Mouse (Mus musculus) CH12.LX (cell line): ENCODE measurements at regions not wholly inside any gene's neighbourhood (a gene's known extent, or its start where the extent isn't known, plus 50 kb on each side); places are given as distances from the start of the nearest gene placed in this dataset.

Source experiments
- DNase-seq: peaks from one replicate; pipeline ENCODE4 v3.0.0-alpha.2; 2013; ENCODE audit errors: extremely low read depth
- H3K27ac ChIP-seq: 2 replicates; pipeline ENCODE4 v1.5.1; 2012; ENCODE audit warnings: low read depth, mild to moderate bottlenecking, control low read depth, moderate library complexity; ENCODE audit not compliant: insufficient read depth
- H3K27me3 ChIP-seq: replicated peaks from 2 replicates; pipeline ENCODE3; 2012; ENCODE audit warnings: inconsistent platforms
- H3K36me3 ChIP-seq, 2 experiments: replicated peaks in 1 of 2; 2 replicates each; pipeline versions ENCODE3 to v1.6.1; 2012; ENCODE audit warnings: inconsistent platforms in 1 of 2, low read length in 1 of 2, mild to moderate bottlenecking in 1 of 2, mixed read lengths in 1 of 2, moderate library complexity in 1 of 2; ENCODE audit not compliant: control insufficient read depth in 1 of 2, insufficient read depth in 1 of 2
- H3K4me1 ChIP-seq, 2 experiments: 2 replicates each; pipeline ENCODE4 v1.6.1; 2012; ENCODE audit warnings: inconsistent platforms in 1 of 2, moderate library complexity in 1 of 2; ENCODE audit not compliant: insufficient read depth in 2 of 2, control insufficient read depth in 1 of 2
- H3K4me2 ChIP-seq: 2 replicates; pipeline ENCODE4 v1.6.1; 2012; ENCODE audit warnings: low read depth, mild to moderate bottlenecking, control low read depth; ENCODE audit not compliant: poor library complexity, insufficient read depth, severe bottlenecking
- H3K4me3 ChIP-seq, 3 experiments: fragments of 150-350 bp in 1 of 3; sonication (generic) in 1 of 3; replicated peaks in 1 of 3; 2 replicates each; pipeline versions ENCODE3 to v1.5.1; 2011 to 2012; ENCODE audit warnings: low read depth in 2 of 3, low read length in 2 of 3, mild to moderate bottlenecking in 2 of 3, moderate library complexity in 2 of 3, control low read depth in 1 of 3, improper control_type of control experiment in 1 of 3, inconsistent platforms in 1 of 3, mixed read lengths in 1 of 3; ENCODE audit not compliant: poor library complexity in 1 of 3
- H3K79me2 ChIP-seq: replicated peaks from 2 replicates; pipeline ENCODE4 v1.6.1; 2012; ENCODE audit warnings: mild to moderate bottlenecking, moderate library complexity; ENCODE audit not compliant: control insufficient read depth, poor library complexity, insufficient read depth, severe bottlenecking; ENCODE audit errors: extremely low read depth
- H3K9ac ChIP-seq: 2 replicates; pipeline ENCODE4 v1.6.1; 2012; ENCODE audit warnings: low read depth, mild to moderate bottlenecking, control low read depth, moderate library complexity; ENCODE audit not compliant: insufficient read depth
- H3K9me3 ChIP-seq: replicated peaks from 2 replicates; pipeline ENCODE3; 2012; ENCODE audit warnings: low read length, inconsistent platforms, mixed read lengths
- BHLHE40 ChIP-seq: IDR thresholded peaks from 2 replicates; pipeline ENCODE4 v1.6.1; 2011; ENCODE audit warnings: mild to moderate bottlenecking, low read depth, low read length, improper control_type of control experiment
- CHD2 ChIP-seq: IDR thresholded peaks from 2 replicates; pipeline ENCODE4 v1.6.1; 2011; ENCODE audit warnings: low read length, improper control_type of control experiment
- EP300 ChIP-seq: IDR thresholded peaks from 2 replicates; pipeline ENCODE4 v1.6.1; 2011; ENCODE audit warnings: low read length, improper control_type of control experiment
- GABPA ChIP-seq: IDR thresholded peaks from 2 replicates; pipeline ENCODE4 v1.6.1; 2012; ENCODE audit warnings: low read depth, low read length, improper control_type of control experiment, inconsistent platforms; ENCODE audit not compliant: insufficient replicate concordance
- MAX ChIP-seq: IDR thresholded peaks from 2 replicates; pipeline ENCODE4 v1.6.1; 2011; ENCODE audit warnings: low read length, improper control_type of control experiment
- MYC ChIP-seq: IDR thresholded peaks from 2 replicates; pipeline ENCODE4 v1.6.1; 2011; ENCODE audit warnings: low read depth, mild to moderate bottlenecking, improper control_type of control experiment, low read length
- PAX5 ChIP-seq: IDR thresholded peaks from 2 replicates; pipeline ENCODE4 v1.6.1; 2012; ENCODE audit warnings: low read length, inconsistent platforms, mixed read lengths
- RCOR1 ChIP-seq: conservative IDR thresholded peaks from 2 replicates; pipeline ENCODE4 v1.6.1; 2012; ENCODE audit warnings: low read depth, mild to moderate bottlenecking, inconsistent platforms, low read length, improper control_type of control experiment
- TBP ChIP-seq: conservative IDR thresholded peaks from 2 replicates; pipeline ENCODE4 v1.6.1; 2011; ENCODE audit warnings: low read depth, low read length, improper control_type of control experiment
- TCF12 ChIP-seq: IDR thresholded peaks from 2 replicates; pipeline ENCODE4 v1.6.1; 2014; ENCODE audit warnings: low read depth, mild to moderate bottlenecking, inconsistent platforms, low read length, improper control_type of control experiment
- UBTF ChIP-seq: IDR thresholded peaks from 2 replicates; pipeline ENCODE4 v1.6.1; 2012; ENCODE audit warnings: low read depth, mild to moderate bottlenecking, inconsistent platforms, low read length, improper control_type of control experiment, moderate library complexity
- USF1 ChIP-seq: IDR thresholded peaks from 2 replicates; pipeline ENCODE4 v1.6.1; 2014; ENCODE audit warnings: low read depth, mild to moderate bottlenecking, inconsistent platforms, low read length, improper control_type of control experiment
- ZC3H11A ChIP-seq: IDR thresholded peaks from 2 replicates; pipeline ENCODE4 v1.6.1; 2012; ENCODE audit warnings: low read depth, mild to moderate bottlenecking, inconsistent platforms, low read length, improper control_type of control experiment
- ZKSCAN1 ChIP-seq: IDR thresholded peaks from 2 replicates; pipeline ENCODE4 v1.6.1; 2012; ENCODE audit warnings: low read depth, inconsistent platforms, low read length, improper control_type of control experiment, borderline replicate concordance
- ZMIZ1 ChIP-seq: IDR thresholded peaks from 2 replicates; pipeline ENCODE4 v1.6.1; 2012; ENCODE audit warnings: low read depth, mild to moderate bottlenecking, inconsistent platforms, low read length, improper control_type of control experiment
- ZNF384 ChIP-seq: IDR thresholded peaks from 2 replicates; pipeline ENCODE4 v1.6.1; 2012; ENCODE audit warnings: low read depth, low read length, improper control_type of control experiment, inconsistent platforms
- dilution Hi-C: fragments of 300-500 bp; cut with MboI; formaldehyde crosslinking; loops from 2 replicates; pipeline ENCODE4 v1.14.3; 2020; ENCODE audit warnings: low sequenced_read_pairs; ENCODE audit not compliant: extremely low pct_unique_long_range_greater_than_20kb, extremely low pct_ligation_motif_present
- in situ Hi-C: fragments of 300-500 bp; cut with MboI; formaldehyde crosslinking; loops from 3 replicates; pipeline ENCODE4 v1.14.3; 2019; ENCODE audit warnings: low sequenced_read_pairs, low pct_ligation_motif_present, low pct_unique_long_range_greater_than_20kb, mixed read lengths

DNA sequence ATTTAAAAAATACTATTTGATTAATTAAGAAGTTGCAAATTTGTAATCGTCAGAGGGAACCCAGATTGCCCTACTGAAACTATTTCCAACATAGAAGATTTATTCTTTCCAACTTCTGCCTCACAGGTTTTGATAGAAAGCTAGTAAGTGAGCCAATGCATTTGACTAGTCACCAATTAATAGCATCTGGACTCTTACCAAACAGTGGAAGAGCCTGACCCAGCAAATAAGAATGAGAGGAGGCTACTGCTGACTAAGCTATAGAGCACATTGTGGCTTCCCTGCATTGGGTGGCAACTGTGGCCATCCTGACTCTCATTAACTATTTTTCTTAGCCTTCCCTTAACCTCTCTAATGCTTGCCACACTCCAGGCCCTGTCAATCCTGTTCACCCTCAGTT, 182.6 kb upstream of the Sox14 start:
- Histone ChIP-seq H3K36me3 (no peaks in the 10 kb centered on the region), H3K79me2 (no peaks in the 10 kb centered on the region), H3K27ac (no peak overlapping the region), H3K4me1 (no peaks in the 10 kb centered on the region), H3K9me3 (peaks cover 43% of the 10 kb centered on the region)
- in situ Hi-C loops = no loop called here
- no peak for DNase-seq
- no peak for TF ChIP-seq RCOR1
- TF ChIP-seq ZNF384 = no peak
- TF ChIP-seq CHD2 = no peak
- no peak for TF ChIP-seq ZC3H11A
- no peak for TF ChIP-seq TBP
- TF ChIP-seq UBTF = no peak
- TF ChIP-seq USF1 = no peak
- TF ChIP-seq ZMIZ1 = no peak
- TF ChIP-seq, all 38 proteins: peak for 0
- dilution Hi-C loops = no loop called here
- H3K4me2 ChIP-seq = no peak overlapping the region
- H3K27me3 ChIP-seq = no peaks in the 10 kb centered on the region
- H3K9ac ChIP-seq = no peak overlapping the region
- no peak overlapping the region for H3K4me3 ChIP-seq

DNA sequence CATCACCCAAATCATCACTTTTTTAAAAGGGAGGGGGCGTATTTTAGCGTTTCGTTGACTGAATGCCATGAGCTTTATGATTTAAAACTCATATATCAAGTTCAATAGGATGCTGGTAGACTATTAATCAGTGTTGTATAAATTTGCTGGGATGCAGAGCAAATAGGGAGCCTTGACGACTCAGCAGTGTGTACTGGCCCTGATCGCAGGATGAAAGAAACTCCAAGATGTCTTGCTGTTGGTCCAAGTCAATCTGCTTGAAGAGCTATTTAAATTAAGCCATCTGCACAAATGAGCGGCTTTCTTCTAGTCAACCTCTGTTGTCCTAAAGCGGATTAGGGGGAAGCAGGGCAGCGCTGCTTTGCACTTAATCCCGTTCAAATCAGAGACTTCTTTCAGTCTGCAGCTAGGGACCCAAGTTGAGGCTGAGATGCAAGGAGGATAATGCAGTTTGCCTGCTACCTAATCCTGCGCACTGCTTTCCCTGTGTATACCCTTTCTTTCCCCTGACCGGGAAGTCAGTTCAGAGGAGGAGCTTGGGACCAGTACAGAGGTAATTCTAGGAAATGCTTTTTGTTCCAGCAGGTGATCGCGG, 170.3 kb upstream of the Sox14 start:
- dilution Hi-C loops (no loop called here), in situ Hi-C loops (no loop called here)
- H3K27ac ChIP-seq = no peak overlapping the region
- H3K79me2 ChIP-seq = no peaks in the 10 kb centered on the region
- H3K4me2 ChIP-seq = no peak overlapping the region
- H3K9me3 ChIP-seq = peaks cover 53% of the 10 kb centered on the region
- no peak for DNase-seq
- no peaks in the 10 kb centered on the region for H3K36me3 ChIP-seq
- H3K4me3 ChIP-seq = no peak overlapping the region
- H3K9ac ChIP-seq = no peak overlapping the region
- H3K27me3 ChIP-seq = no peaks in the 10 kb centered on the region
- TF ChIP-seq CHD2 = no peak
- H3K4me1 ChIP-seq = no peaks in the 10 kb centered on the region

DNA sequence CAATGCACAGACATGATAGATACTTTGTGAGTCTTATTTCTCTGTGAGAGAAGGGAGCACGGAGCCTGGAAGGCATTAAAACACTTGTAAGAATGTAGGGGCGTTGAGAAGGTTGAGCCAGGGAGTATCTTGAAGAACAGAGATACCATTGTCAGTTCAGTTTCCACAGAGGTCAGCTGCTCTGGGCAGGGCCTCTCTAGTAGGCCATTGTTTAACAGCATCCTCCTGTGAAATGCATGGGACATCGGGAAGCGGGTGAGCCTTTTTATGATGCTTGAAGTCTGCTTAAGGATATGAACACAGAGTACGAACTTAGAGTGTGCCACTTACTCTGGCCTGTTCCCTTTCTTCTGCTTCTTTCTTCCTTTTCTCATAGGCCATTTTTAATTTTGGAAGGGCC, 169.7 kb upstream of the Sox14 start:
- Histone ChIP-seq H3K4me1 (no peaks in the 10 kb centered on the region), H3K27ac (no peak overlapping the region), H3K4me2 (no peak overlapping the region), H3K27me3 (no peaks in the 10 kb centered on the region), H3K79me2 (no peaks in the 10 kb centered on the region), H3K9ac (no peak overlapping the region), H3K9me3 (peaks cover 58% of the 10 kb centered on the region), H3K36me3 (no peaks in the 10 kb centered on the region), H3K4me3 (no peak overlapping the region)
- no peak for DNase-seq
- TF ChIP-seq TCF12 (no peak), ZKSCAN1 (no peak), ZNF384 (no peak), MAX (no peak), PAX5 (no peak), RCOR1 (no peak), MYC (no peak), BHLHE40 (no peak), GABPA (no peak), USF1 (no peak), TBP (no peak), EP300 (no peak)
- in situ Hi-C loops (no loop called here), dilution Hi-C loops (no loop called here)
